Mouse (Mus musculus): Measurements from ENCODE around the gene Unc79.

Gene Unc79

DNA sequence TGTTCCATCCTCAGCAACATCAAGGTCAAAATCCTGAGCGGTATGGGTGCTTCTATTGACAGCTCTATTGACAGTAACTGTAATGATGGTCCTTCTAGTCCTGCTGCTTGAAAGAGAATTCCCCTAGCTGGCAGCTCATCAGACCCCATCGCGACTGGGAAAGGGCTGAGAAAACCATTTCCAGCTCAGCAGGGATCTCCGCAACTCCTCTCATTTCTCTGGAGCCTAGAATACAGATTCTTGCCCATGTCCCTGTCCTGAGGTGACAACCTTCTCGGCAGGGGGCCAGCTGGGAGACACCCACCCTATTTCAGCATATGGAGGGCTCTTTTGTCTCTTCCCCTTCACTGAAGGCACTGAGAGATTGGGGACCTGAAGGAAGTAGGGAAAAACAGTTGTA is 244.3 kb downstream of the Unc79 start:
- DNase-seq (ENCODE audit: extremely low read depth, low read depth, low spot score), result no peak

DNA sequence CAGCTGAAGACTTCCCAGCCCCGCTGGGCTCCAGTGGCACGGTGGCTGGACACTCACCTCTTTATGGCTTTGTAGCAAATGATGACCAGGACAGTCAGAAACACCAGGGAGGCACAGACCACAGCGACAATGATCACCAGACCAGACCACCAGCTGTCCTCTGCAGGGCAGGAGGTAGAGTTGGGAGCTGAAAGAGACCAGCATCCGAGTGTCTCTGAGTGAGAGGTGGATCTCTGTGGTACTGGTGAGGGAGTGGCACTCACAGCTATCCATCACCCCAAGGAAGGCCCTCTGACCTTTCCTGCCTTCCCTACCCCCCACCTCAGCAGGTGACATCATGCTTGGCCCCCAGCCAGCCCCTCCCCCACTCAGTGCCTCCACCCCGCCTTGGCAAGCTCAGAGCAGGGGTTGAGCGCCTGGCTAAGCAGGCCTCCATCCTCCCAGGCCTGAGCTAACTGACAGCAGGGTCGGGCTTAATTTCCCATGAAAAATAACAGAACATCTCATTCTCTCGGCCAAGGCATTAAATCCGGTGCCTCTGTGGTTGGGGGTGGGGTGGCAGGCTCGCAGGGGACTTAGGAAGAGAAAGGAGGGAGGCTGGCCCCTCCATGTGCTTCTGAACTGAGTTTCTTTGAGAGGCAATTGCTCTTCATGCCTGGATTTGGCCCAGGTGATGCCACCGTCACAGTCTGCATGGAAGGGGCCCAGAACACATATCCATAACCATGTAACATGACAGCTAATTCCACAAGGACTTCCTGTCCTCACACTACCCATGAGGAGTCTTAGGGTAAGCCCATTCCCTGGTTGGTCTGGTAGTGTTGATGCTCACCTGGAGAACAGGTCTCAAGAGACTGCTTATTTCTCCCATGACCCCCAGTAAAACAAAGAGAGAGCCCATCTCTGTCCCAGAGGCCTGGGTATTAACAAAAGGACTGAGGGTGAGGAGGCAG is 254.2 kb downstream of the Unc79 start:
- no peak for DNase-seq (ENCODE audit: extremely low read depth, low read depth, low spot score)

DNA sequence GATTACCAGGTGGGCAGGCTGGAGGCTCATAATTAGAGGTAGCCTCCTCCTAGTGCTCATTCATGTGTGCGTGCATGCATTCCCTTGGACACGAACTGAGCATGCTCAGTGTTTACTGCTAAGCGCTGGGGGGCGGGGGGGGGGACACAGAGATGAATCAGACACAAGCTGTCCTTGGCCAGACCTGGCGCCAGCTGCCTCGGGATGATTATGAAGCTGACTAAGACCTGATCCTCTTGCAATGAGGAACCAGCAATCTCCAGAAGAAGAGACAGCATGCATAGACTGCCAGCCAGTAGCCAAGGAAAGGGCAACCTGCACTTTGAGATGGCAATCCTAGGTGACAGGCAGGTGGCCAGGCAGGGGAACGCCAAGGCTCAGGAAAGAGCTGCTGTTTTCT is 256.9 kb downstream of the Unc79 start:
- DNase-seq (ENCODE audit: extremely low read depth, low read depth, low spot score), result no peak

DNA sequence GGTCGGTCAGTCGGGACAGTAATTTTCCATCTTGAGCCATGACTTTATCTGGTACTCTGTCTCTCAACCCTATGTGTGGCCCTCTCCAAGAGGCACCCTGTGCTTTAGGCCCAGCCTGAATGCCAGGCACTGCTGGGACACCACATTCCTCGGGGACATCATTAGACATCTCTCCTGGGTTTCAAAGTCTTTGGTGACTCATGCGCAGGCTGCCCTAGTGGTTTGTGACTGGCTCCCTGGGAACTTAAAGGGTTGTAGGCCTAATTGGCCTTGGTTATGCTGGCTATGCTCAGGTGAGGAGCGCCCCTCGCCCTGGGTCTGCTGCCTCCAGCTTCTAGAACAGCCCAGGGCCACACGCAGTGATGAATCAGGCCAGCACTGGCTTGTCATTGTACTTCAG is 260.9 kb downstream of the Unc79 start:
- DNase-seq (ENCODE audit: extremely low read depth, low read depth, low spot score), result no peak

DNA sequence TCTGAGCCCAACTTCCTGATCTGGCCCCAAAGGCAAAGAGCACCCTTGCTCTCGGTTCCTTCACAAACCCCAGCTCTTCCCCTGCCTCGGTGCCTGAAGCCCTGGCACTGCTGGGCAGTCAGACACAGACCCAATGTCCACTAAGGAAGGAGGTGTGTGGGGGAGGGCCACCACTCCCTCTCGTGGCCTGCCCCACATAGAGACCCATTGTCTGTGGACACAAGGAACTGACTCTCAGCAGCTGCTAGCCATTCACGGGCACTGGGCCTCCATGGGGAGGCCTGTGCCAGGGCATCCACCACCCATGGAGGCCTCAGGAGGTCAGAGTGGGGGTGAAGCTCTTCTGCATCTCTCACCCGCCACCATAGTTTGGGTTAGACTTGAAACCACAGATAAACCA is 262.4 kb downstream of the Unc79 start:
- no peak for DNase-seq (ENCODE audit: extremely low read depth, low read depth, low spot score)

DNA sequence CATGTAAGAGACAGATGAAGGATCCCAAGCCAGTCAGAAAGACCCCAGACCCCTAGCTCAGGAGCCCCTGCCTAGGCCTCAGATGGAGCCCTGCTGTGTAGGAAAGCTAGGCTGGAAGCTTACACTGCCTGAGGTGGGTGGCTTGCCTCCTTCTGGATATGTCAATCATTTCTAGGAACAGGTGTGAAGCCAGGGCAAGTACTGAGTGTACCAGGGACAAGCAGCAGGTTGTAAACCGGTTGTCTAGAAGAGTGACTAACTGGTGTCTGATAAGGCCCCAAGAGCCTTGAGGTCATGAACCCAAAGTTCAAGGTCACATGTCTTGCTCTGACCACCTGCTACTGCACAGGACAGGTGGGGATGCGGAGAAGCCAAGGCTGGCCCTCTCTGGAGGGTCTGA is 264.9 kb downstream of the Unc79 start:
- no peak for DNase-seq (ENCODE audit: extremely low read depth, low read depth, low spot score)

DNA sequence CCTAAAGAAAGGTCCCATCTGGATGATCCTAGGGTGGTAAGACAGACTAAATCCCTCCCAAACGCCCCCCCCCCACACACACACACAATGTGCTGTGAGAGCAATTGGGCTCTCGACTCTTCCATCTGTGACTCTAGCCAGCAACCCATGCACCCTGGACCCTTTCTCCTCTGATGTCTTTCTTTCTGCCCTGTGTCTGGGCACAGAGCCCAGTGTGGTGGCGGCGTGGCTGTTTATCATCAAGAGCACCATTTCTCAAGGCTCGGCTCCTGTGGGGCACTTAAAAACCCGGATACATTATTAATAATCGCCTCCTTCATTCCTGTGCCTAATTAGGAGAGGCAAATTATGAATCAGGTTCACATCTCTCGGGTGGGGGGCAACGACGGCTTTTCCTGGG is 265.6 kb downstream of the Unc79 start:
- no peak for DNase-seq (ENCODE audit: extremely low read depth, low read depth, low spot score)

DNA sequence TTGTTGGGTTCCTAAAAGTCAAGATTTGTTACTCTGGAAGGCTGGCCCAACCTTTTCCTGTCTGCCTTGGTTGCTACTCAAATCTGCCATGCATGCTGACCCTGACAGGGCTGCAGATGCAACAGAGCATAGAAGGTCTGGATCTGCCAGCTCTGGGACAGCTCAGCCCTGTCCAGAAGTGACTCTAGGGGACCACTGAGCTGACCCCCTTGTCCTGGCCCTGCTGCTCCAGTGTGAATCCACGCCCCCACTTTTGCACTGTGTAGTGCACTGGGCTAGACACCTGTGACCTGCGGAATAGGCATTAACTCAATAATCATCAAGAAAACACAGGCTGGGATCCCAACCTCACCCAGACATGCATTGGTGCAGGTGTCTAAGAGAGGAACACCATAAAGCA is 266.1 kb downstream of the Unc79 start:
- DNase-seq (ENCODE audit: extremely low read depth, low read depth, low spot score), result no peak

DNA sequence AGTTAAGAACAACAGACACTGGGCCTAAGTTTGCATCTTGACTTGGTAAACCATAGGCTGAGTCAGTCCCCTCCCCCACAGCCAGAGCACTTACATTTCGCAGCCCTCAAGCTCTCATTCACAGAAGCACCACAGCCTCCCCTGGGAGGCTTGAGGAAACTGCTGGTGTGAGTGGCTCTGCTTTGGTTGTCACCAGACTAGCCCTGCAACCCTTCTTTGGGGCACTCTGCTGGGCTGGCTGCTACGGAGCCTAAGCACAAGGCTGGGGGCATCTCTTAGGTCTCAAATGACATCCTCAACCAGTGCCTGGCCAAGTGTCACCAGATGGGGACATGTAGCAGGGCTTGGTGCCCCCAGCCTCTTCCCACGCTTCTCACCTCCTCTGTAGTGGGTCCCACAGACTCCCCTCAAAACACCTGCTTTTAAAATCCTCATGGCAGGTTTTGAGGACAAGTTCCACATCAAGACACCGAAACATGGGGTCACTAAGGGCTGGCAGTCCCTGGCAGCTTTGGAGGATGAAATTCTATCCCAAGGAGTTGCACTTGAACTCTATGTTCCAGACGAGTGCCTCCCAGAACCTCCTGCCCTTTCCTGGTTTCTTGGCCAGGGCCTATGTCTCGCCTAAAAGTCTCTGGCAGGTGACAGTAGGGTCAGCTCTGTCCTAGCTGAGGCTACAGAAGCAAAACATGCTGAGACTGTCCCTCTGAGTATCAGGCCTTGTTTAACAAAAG is 267.4 kb downstream of the Unc79 start:
- DNase-seq (ENCODE audit: extremely low read depth, low read depth, low spot score), result no peak

DNA sequence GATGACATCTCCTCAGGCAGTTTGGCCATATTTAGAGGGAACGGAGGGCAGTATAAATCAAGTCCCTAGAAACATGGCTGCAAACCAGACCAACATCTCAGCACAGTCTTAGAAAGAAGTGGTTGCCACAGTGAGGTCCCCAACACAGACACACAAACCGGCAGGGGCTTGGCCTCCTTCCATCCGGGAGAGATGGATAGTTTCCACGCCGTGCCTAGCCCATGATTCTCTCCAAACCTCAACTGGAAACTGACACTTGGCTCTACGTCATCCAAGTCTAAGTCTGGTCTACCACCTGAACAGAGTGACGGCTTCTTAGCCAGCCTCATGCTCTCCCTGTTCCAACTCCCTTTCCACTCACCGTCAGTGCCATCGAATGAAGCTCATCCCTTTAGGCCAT is 275.0 kb downstream of the Unc79 start:
- DNase-seq (ENCODE audit: extremely low read depth, low read depth, low spot score), result no peak

DNA sequence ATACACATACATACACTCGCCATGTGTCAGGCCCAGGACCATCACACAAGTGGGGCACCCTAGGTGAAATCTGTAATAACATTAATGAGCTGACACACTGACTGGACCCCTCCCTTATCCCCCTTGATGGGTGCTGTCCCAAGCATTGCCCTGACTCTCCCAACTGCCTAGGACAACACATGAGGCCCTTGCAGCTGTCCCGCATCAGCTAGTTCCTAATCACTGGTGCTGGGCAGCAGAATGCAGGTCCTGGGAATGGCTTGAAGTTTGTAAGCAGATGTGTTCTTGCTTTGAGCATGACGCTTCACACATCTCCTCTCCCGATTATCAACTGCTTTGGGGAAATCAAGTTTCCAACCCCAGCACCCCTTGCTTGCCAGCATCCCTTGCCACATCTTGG is 277.5 kb downstream of the Unc79 start:
- no peak for DNase-seq (ENCODE audit: extremely low read depth, low read depth, low spot score)

DNA sequence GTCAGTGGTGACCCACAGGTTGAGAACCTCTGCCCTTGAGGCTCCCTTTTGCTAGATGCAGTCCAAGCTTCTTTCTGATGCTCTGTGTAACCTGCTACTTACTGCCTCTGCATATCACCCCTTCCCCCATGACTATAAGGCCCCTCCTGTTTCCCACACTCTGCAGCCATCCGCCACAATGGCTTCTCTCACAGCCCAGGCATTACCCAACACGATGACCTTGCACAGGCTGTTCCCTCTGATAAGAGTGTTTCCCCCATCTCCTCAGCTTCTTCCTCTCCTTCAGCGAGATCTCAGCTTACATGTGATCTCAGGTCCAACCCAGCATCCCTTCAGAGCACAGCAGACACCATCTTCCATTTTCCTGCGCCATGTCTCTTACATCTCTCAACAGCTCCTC is 280.4 kb downstream of the Unc79 start:
- no peak for DNase-seq (ENCODE audit: extremely low read depth, low read depth, low spot score)
